Mouse (Mus musculus): ENCODE measurements at regions not wholly inside any gene's neighbourhood (a gene's known extent, or its start where the extent isn't known, plus 50 kb on each side); places are given as distances from the start of the nearest gene placed in this dataset.
"Not testable (repeated sequence)": the region's sequence is repeated elsewhere in the genome, so short reads cannot be mapped to it uniquely, and the experiment has no call there.

GRCm38 (mm10) chr2:171605064-171605463 is 438.2 kb downstream of the Cbln4 start:
- intact Hi-C loops (cut with DNase I): no loop called here
- DNase-seq: no peak

GRCm38 (mm10) chr2:171595240-171595639 is 448.0 kb downstream of the Cbln4 start:
- DNase-seq: no peak
- intact Hi-C loops (cut with DNase I): no loop called here

- no peak for DNase-seq
- intact Hi-C loops (cut with DNase I): no loop called here
Measured at GRCm38 (mm10) chr2:171593884-171594283, 449.4 kb downstream of the Cbln4 start.

- intact Hi-C loops (cut with DNase I): no loop called here
- no peak for DNase-seq
Measured at GRCm38 (mm10) chr2:171592315-171592714, 451.0 kb downstream of the Cbln4 start.

- intact Hi-C loops (cut with DNase I): no loop called here
- DNase-seq: no peak
Measured at GRCm38 (mm10) chr2:171588158-171588557, 455.1 kb downstream of the Cbln4 start.

GRCm38 (mm10) chr2:171587635-171588034 is 455.6 kb downstream of the Cbln4 start:
- intact Hi-C loops (cut with DNase I): no loop called here
- no peak for DNase-seq

GRCm38 (mm10) chr2:171586853-171587220 is 456.4 kb downstream of the Cbln4 start:
- DNase-seq: no peak
- intact Hi-C loops (cut with DNase I): no loop called here

- intact Hi-C loops (cut with DNase I): no loop called here
Measured at GRCm38 (mm10) chr2:171586217-171586852, 456.9 kb downstream of the Cbln4 start.

GRCm38 (mm10) chr2:171574360-171574759 is 468.9 kb downstream of the Cbln4 start:
- no peak for DNase-seq
- intact Hi-C loops (cut with DNase I): no loop called here

More at GRCm38 (mm10) chr2:171586217-171586852, 456.9 kb downstream of the Cbln4 start:
- DNase-seq: no peak

GRCm38 (mm10) chr2:171562656-171563055 is 480.6 kb downstream of the Cbln4 start:
- intact Hi-C loops (cut with DNase I): no loop called here
- DNase-seq: no peak

GRCm38 (mm10) chr2:171542768-171543167 is 500.5 kb downstream of the Cbln4 start:
- DNase-seq; intact Hi-C loops (cut with DNase I): not testable (repeated sequence)

- intact Hi-C loops (cut with DNase I): no loop called here
- no peak for DNase-seq
Measured at GRCm38 (mm10) chr2:171514876-171515275, 528.4 kb downstream of the Cbln4 start.

GRCm38 (mm10) chr2:171496620-171497019 is 546.6 kb downstream of the Cbln4 start:
- intact Hi-C loops (cut with DNase I): no loop called here
- no peak for DNase-seq

GRCm38 (mm10) chr2:171493741-171494140 is 549.5 kb downstream of the Cbln4 start:
- intact Hi-C loops (cut with DNase I): no loop called here
- peak; percentile 8 to 23 for DNase-seq

GRCm38 (mm10) chr2:171487284-171487683 is 556.0 kb downstream of the Cbln4 start:
- intact Hi-C loops (cut with DNase I): no loop called here
- no peak for DNase-seq

- intact Hi-C loops (cut with DNase I): no loop called here
- no peak for DNase-seq
Measured at GRCm38 (mm10) chr2:171453241-171453640, 590.0 kb downstream of the Cbln4 start.

- intact Hi-C loops (cut with DNase I): no loop called here
- DNase-seq: no peak
Measured at GRCm38 (mm10) chr2:171406057-171406456, 637.2 kb downstream of the Cbln4 start.

GRCm38 (mm10) chr2:171388936-171389335 is 654.3 kb downstream of the Cbln4 start:
- intact Hi-C loops (cut with DNase I): no loop called here

GRCm38 (mm10) chr2:171373457-171373856 is 641.9 kb downstream of the Dok5 start:
- no peak for DNase-seq
- intact Hi-C loops (cut with DNase I): no loop called here

More at GRCm38 (mm10) chr2:171388936-171389335, 654.3 kb downstream of the Cbln4 start:
- DNase-seq: no peak

- intact Hi-C loops (cut with DNase I): no loop called here
- no peak for DNase-seq
Measured at GRCm38 (mm10) chr2:171373016-171373415, 641.4 kb downstream of the Dok5 start.

- DNase-seq: no peak
- intact Hi-C loops (cut with DNase I): no loop called here
Measured at GRCm38 (mm10) chr2:171371751-171372150, 640.1 kb downstream of the Dok5 start.

- intact Hi-C loops (cut with DNase I): no loop called here
- DNase-seq: no peak
Measured at GRCm38 (mm10) chr2:171365553-171365952, 633.9 kb downstream of the Dok5 start.

GRCm38 (mm10) chr2:171364621-171365020 is 633.0 kb downstream of the Dok5 start:
- no peak for DNase-seq
- intact Hi-C loops (cut with DNase I): no loop called here

Data from gastrocnemius, postnatal 36 days (tissue).